Mouse (Mus musculus): ENCODE measurements around the gene Golgb1.

Gene Golgb1

DNA sequence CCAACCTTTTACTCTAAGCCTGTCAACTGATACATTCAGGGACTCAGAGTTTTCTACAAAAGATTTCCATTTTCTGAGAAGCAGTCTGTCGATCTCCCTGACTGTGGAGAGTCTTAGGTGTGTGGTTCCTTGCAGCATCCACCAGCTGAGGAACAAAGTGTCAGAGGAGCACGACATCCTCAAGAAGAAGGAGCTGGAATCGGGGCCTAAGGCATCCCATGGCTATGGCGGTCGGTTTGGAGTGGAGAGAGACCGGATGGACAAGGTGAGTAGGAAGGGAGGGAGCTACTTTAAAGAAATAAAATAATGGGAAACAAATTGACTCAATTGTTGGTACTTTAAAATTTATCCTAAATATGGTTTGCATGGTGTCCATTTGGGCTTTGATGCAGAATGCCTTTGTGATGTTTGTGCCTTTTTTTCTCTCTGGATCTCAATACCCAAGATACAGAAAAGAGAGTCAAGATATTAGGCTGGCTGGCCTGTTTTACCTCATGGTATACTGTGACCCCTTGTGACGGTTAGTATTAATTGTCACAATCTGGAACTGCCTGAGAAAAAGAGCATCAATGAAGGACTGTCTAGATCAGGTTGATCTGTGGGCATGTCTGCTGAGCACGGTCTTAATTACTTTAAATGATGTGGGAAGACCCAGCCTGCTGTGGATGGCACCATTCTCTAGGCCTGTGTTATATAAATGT is 71.7 kb downstream of the Golgb1 start:
- DNase-seq, result no peak

DNA sequence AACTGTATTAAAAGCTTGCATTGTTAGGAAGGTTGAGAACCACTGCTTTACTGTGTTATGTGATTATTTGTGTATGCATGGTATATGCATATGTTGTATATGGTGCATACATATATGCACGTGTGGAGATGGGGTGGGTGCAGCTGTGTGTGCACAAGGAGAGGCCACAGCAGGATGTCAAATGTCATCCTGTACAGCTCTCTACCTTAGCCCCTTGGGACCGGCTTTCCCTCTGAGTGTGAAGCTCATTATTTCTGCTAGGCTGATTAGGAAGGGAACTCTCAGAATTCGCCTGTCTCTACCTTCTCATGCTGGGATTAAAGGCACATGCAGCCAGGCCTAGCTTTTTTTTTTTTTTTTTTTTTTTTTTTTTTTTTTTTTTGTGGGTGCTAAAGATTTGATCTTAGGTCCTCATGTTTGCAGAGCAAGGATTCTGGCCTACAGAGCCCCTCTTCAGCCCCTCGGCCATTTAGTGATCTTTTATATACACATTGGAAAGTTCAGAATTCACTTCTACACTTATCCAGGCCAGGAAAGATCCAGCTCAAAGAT is 72.8 kb downstream of the Golgb1 start:
- DNase-seq, result no peak

DNA sequence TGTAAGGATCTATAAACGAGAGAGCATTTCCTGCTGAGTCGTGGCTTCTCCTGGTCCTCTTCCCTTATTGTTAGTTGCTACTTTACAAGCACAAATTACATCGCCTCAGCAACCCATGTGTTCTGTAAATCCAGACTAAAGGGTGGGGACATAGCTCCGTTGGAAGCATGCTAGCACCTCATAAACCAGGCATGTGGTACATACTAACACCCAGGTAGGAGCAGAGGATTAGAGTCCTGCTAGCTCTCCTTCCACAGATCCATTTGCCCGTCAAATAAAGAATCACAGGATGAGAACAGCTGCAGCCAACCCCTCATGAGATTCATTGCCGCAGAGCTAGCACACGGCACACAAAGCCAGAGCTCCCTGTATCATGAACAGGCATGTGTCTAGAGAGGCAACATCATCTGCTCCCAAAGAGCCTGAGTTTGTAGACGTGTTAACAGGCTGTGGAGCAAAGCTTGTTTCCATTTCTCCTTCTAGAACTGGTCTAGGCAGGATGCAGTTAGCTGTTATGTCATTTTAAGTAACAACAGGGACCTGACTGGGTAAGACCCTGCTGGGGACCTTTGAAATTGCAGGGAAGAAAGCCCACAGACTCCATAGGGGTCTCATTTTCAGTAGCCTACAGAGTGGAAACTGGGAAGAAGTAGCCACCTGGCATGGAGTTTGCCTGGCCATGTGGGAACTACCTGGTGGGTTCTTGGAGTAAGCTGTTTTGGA is 74.8 kb downstream of the Golgb1 start:
- no peak for DNase-seq

DNA sequence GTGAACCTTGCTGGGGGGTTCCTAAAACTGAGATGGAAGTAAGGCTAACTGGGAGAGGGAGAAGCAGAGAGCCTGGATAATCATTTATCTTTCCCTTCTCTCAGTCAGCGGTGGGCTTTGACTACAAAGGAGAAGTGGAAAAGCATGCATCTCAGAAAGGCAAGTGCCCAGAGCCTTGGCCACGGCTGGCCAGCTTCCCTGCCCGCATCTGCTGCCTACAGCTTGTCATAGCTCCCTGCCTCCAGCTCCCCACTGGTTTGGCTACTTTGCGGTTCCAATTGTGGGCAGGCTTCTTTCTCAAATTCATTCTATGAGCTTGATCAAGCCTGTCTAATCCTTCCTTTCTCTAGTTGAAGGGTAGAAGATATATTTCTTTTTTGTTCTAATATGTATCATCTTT is 76.1 kb downstream of the Golgb1 start:
- no peak for DNase-seq

DNA sequence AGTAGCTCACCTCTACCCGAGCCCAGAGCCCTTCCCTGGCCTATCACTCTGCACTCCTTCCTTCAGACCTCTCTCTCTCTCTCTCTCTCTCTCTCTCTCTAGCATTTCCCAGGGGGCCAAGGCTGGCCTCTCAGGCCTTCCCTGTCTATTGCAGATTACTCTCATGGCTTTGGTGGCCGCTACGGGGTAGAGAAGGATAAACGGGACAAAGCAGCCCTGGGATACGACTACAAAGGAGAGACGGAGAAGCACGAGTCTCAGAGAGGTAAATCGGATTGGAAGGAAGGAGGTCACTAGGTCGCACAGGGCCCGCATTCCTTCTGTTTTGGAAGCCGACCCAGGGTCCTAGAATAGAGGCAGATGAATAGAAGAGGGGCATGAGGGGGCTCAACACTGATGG is 80.2 kb downstream of the Golgb1 start:
- DNase-seq, result no peak

DNA sequence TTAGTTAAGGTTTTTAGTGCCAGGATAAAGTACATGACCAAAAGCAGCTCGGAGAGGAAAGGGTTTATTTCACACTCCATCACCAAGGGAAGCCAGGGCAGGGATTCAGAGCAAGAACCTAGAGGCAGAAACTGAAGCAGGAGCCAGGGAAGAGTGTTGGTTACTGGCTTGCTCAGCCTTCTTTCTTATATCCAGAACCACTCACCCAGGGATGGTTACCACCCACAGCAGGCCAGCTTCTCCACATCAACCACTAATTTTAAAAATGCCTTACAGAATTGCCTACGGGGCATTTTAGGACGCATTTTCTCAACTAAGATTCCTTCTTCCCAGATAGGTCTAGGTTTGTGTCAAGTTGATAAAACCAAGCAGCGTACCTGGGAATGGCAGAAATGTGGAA is 88.5 kb downstream of the Golgb1 start:
- no peak for DNase-seq

DNA sequence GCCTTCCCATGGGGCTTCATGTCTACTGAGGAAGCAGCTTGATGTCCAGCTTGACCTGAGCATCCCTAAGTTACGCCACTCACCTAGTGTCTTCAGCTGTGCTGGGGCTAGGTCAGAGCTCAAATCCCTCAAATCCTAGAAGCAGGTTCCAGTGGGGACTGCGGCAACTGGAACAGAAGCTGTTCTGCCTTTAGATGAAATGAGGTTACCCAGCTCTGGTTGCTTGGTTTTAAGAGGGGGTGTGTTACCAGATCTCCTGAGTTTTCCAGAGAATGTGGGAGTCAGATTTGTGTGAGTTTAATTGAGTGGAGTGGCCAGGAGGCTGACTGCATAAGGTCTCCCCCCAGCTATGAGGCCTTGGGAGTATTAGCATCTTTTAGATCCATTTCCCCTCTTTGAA is 104.2 kb downstream of the Golgb1 start:
- DNase-seq, result no peak

All from kidney, adult 9 months (tissue).